Mouse (Mus musculus): ENCODE measurements around the gene Fhl1.

The Fhl1 gene

GRCm38 (mm10) chrX:56731306-56732201, at the start of gene Fhl1:
Gene Fhl1, plus strand, starts transcription at chrX:56731787.
- DNase-seq (ENCODE audit: low read depth), result no peak

GRCm38 (mm10) chrX:56682156-56682720, 49.3 kb upstream of the Fhl1 start:
- no peak for DNase-seq (ENCODE audit: low read depth)

- DNase-seq (ENCODE audit: low read depth), result no peak
These were observed 48.1 kb upstream of the Fhl1 start for GRCm38 (mm10) chrX:56683521-56683920.

GRCm38 (mm10) chrX:56692554-56692953, 39.0 kb upstream of the Fhl1 start:
- DNase-seq (ENCODE audit: low read depth), result no peak

- DNase-seq (ENCODE audit: low read depth), result no peak
These were observed 37.0 kb upstream of the Fhl1 start for GRCm38 (mm10) chrX:56694539-56694938.

GRCm38 (mm10) chrX:56697199-56697780, 34.3 kb upstream of the Fhl1 start:
- DNase-seq (ENCODE audit: low read depth), result no peak

- DNase-seq (ENCODE audit: low read depth), result no peak
These were observed 33.7 kb upstream of the Fhl1 start for GRCm38 (mm10) chrX:56697886-56698285.

GRCm38 (mm10) chrX:56701261-56701660, 30.3 kb upstream of the Fhl1 start:
- no peak for DNase-seq (ENCODE audit: low read depth)

- DNase-seq (ENCODE audit: low read depth), result no peak
These were observed 27.5 kb upstream of the Fhl1 start for GRCm38 (mm10) chrX:56703965-56704562.

- DNase-seq (ENCODE audit: low read depth), result no peak
These were observed 22.8 kb upstream of the Fhl1 start for GRCm38 (mm10) chrX:56708592-56709370.

GRCm38 (mm10) chrX:56710522-56710921, 21.1 kb upstream of the Fhl1 start:
- no peak for DNase-seq (ENCODE audit: low read depth)

GRCm38 (mm10) chrX:56712666-56713065, 18.9 kb upstream of the Fhl1 start:
- DNase-seq (ENCODE audit: low read depth), result no peak

GRCm38 (mm10) chrX:56722559-56722958, 9.0 kb upstream of the Fhl1 start:
- no peak for DNase-seq (ENCODE audit: low read depth)

GRCm38 (mm10) chrX:56728507-56728906, 3.1 kb upstream of the Fhl1 start:
- no peak for DNase-seq (ENCODE audit: low read depth)

- no peak for DNase-seq (ENCODE audit: low read depth)
These were observed 720 bp upstream of the Fhl1 start for GRCm38 (mm10) chrX:56730828-56731305.

- no peak for DNase-seq (ENCODE audit: low read depth)
These were observed 814 bp downstream of the Fhl1 start for GRCm38 (mm10) chrX:56732401-56732800.

- no peak for DNase-seq (ENCODE audit: low read depth)
These were observed 2.8 kb downstream of the Fhl1 start for GRCm38 (mm10) chrX:56734436-56734835.

GRCm38 (mm10) chrX:56736226-56736625, 4.6 kb downstream of the Fhl1 start:
- no peak for DNase-seq (ENCODE audit: low read depth)

GRCm38 (mm10) chrX:56737848-56738554, 6.4 kb downstream of the Fhl1 start:
- DNase-seq (ENCODE audit: low read depth), result no peak

- no peak for DNase-seq (ENCODE audit: low read depth)
These were observed 9.8 kb downstream of the Fhl1 start for GRCm38 (mm10) chrX:56741428-56741827.

- DNase-seq (ENCODE audit: low read depth), result no peak
These were observed 19.9 kb downstream of the Fhl1 start for GRCm38 (mm10) chrX:56751536-56751935.

Measured in c-Kit-positive CD71-negative TER-119-negative erythroid progenitor cells, embryonic 14.5 days (primary cell).